Mouse (Mus musculus): ENCODE data around the gene Ogfod1.

The Ogfod1 gene

GRCm38 (mm10) chr8:94076461-94077192, 39.6 kb downstream of the Ogfod1 start:
- DNase-seq = no peak

- DNase-seq = no peak
These were observed 51.0 kb downstream of the Ogfod1 start for GRCm38 (mm10) chr8:94087964-94088363.

GRCm38 (mm10) chr8:94089715-94090114, 52.7 kb downstream of the Ogfod1 start:
- DNase-seq = no peak

GRCm38 (mm10) chr8:94092848-94093247, 55.9 kb downstream of the Ogfod1 start:
- DNase-seq = no peak

- DNase-seq = no peak
These were observed 57.3 kb downstream of the Ogfod1 start for GRCm38 (mm10) chr8:94094281-94094680.

GRCm38 (mm10) chr8:94098081-94098974, 61.3 kb downstream of the Ogfod1 start, which contains the start of gene Bbs2:
Gene Bbs2, minus strand, starts transcription at chr8:94098928.
- peak; percentile 99 for DNase-seq

- no peak for DNase-seq
These were observed 62.0 kb downstream of the Ogfod1 start for GRCm38 (mm10) chr8:94098996-94099395.

GRCm38 (mm10) chr8:94104146-94104545, 67.1 kb downstream of the Ogfod1 start:
- DNase-seq = no peak

GRCm38 (mm10) chr8:94107871-94108270, 70.9 kb downstream of the Ogfod1 start:
- no peak for DNase-seq

- no peak for DNase-seq
These were observed 72.4 kb downstream of the Ogfod1 start for GRCm38 (mm10) chr8:94109396-94109795.

- DNase-seq = no peak
These were observed 72.8 kb downstream of the Ogfod1 start for GRCm38 (mm10) chr8:94109835-94110234.

GRCm38 (mm10) chr8:94110526-94111177, 73.7 kb downstream of the Ogfod1 start:
- no peak for DNase-seq

- DNase-seq = no peak
These were observed 76.4 kb downstream of the Ogfod1 start for GRCm38 (mm10) chr8:94113435-94113834.

GRCm38 (mm10) chr8:94113972-94114371, 77.0 kb downstream of the Ogfod1 start:
- no peak for DNase-seq
